Mouse (Mus musculus) c-Kit-positive CD71-positive TER-119-positive erythroid progenitor cells, embryonic 14.5 days (primary cell): Measurements from ENCODE around the gene Aldh6a1.
A peak's percentile ranks its signal among the peaks of the same experiment; 100 is the strongest.

Experiments used
- DNase-seq: peaks from one replicate; pipeline ENCODE4 v3.0.0-alpha.2; 2013; ENCODE audit warnings: low spot score

Aldh6a1 gene

GRCm38 (mm10) chr12:84450718-84451646 is at the start of gene Aldh6a1, which contains the start of gene Lin52:
TSS of gene Aldh6a1 (minus strand) at chr12:84451004.
TSS of gene Lin52 (plus strand) at chr12:84451422.
- DNase-seq: peak; percentile 100

- DNase-seq: no peak
These were observed 46.0 kb upstream of the Aldh6a1 start for GRCm38 (mm10) chr12:84496795-84497194.

DNA sequence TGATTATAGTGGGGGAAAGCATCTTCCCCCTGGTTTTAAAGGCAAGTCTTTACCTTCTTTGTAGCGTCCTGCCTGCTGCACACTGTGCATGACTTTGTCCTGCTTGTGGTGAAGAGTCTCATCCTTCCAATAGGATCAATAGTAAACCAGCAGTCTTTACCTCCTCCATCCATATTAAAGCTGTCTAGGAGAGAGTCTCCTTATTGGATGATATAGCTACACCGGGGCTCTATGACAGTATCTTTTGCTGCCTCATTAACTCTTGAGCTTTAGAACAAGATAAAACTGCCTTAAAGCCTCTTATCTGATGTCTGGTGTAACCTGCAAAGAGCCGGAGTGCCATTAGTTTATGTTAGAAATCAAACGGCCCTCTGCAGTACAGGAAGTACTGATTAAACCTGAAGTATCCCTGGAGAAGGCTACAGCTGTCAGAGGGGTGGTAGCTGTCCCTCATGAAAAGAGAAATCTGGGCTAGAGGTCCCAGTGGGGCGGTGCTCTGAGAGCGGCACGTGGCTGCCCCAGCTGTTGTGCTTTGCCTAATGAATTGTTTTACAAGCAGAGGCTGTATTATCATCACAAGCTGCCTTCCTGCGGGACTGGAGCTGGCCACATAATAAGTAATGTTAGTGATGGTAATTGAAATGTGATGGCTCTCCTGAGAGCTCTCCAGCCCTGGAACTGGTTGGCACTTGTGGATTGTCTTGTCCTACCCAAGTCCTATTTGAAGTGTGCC is 36.7 kb upstream of the Aldh6a1 start:
- DNase-seq: no peak

- no peak for DNase-seq
These were observed 32.2 kb upstream of the Aldh6a1 start for GRCm38 (mm10) chr12:84482778-84483585.

- DNase-seq: no peak
These were observed 30.4 kb upstream of the Aldh6a1 start for GRCm38 (mm10) chr12:84481251-84481650.

DNA sequence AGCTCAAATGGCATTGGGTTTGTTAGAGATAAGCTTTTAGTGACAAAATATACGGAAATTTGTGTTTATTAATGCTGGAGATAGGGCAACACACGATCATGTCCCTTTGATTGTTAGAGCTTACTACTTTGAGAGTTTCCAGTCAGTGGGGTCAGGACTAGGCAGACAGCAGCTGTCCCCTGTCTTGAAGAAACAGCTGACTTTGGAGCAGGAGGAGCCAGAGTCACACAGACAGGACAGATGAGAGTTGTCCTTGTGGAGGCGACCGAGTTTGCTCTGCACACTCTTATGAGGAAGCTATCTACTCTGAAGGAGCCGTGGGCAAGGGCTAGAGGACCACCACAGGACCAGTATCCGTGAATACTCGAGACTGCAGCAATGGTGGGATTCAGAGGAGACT is 28.1 kb upstream of the Aldh6a1 start:
- no peak for DNase-seq

DNA sequence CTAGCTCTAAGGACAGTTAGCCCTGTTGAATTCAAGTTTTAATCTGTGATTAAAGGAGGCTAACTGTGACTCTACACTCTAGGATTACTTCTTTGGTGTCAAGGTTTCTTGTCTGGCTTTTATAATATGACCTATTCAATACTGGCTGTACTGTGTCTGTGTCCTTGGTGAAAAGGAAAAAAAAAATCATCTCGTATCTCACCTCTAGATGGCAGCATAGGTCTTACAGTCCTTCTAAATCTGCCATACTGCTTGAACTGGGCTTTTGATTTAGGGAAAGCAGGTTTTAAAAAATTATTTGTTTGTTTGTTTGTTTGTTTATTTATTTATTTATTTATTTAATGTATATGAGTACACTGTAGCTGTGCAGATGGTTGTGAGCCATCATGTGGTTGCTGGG is 17.9 kb upstream of the Aldh6a1 start:
- peak; percentile 63 for DNase-seq

- no peak for DNase-seq
These were observed 12.1 kb upstream of the Aldh6a1 start for GRCm38 (mm10) chr12:84462856-84463255.

- DNase-seq: no peak
These were observed 10.6 kb upstream of the Aldh6a1 start for GRCm38 (mm10) chr12:84461416-84461815.

- DNase-seq: no peak
These were observed 9.0 kb upstream of the Aldh6a1 start for GRCm38 (mm10) chr12:84459845-84460244.

DNA sequence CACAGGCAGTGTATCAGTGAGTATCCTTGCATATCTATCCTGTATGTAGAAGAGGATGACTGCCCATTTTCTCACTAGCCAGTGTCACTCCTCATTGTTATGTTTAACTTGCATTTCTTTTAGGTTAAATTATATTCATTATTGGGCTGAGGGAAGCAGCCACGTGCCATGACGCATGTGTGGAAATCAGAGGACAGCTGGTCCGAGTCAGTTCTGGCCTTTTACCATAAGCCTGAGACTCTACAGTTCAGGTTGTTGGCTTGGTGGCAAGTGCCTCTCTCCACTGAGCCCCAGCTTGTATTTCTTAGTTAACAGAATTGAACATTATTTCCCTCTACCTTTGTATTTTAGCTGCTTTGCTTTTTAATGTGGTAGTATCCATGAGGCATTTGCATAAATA is 6.1 kb upstream of the Aldh6a1 start:
- DNase-seq: no peak

- DNase-seq: no peak
These were observed 997 bp upstream of the Aldh6a1 start for GRCm38 (mm10) chr12:84451801-84452200.

- peak; percentile 34 for DNase-seq
These were observed 470 bp downstream of the Aldh6a1 start for GRCm38 (mm10) chr12:84450351-84450717.

DNA sequence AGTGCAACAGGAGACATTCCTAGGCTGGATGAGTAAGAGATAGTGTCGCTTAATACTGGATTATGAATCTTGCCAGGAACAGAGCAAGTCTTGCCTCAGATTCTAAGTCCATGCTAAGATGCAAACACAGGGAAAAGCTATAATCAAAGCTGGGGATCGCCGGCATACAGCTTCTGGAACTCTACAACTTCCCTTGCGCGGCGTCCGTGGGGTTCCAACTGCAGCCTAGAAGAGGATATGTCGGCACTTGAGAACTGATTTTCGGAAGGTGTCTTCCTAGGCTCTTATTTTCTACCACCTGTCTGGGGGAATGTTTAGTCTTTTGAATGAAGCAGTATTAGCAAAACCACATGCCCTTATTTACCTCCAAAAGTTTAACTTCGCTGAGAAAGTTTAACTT is 917 bp downstream of the Aldh6a1 start:
- no peak for DNase-seq

- no peak for DNase-seq
These were observed 2.6 kb downstream of the Aldh6a1 start for GRCm38 (mm10) chr12:84448181-84448580.

GRCm38 (mm10) chr12:84447386-84447785 is 3.4 kb downstream of the Aldh6a1 start:
- DNase-seq: no peak

DNA sequence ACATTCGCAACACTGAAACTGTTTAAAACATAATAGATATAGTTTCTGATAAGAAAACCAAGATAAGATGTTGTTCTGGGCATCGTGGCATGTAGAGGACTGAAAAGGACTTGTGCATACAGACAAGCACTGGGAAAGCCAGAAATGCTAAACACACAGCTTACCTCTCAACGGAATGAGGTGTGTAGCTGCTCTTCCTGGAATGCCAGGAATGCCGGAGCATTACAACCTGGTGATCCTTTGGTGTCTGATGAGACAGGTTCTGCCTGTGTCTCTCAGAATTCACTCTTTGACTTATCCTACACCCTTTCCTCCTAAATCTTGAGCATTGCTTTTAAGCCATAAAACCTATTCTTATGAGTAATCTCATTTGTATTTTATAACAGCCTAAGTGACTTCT is 8.3 kb downstream of the Aldh6a1 start:
- DNase-seq: no peak

DNA sequence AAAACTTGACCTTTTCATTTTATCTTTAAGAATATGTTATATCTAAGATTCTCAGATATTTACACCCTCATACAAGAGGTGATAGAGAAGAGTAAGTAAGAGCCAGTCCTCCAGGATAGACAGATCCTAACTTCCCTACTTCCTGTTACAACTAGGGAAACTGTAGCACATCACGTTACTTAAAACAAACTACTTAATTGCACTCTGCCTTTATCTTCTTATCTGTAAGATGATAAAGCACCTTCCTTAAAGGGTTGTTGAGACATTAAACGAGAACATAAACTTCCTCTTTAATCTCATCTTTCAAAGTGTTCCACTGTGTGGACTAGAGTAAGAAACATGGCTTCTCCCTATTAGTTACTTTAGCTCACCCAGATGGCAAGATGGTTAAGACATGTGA is 12.1 kb downstream of the Aldh6a1 start:
- DNase-seq: no peak

- DNase-seq: no peak
These were observed 21.0 kb downstream of the Aldh6a1 start for GRCm38 (mm10) chr12:84429825-84430224.

- no peak for DNase-seq
These were observed 26.8 kb downstream of the Aldh6a1 start for GRCm38 (mm10) chr12:84423990-84424389.

DNA sequence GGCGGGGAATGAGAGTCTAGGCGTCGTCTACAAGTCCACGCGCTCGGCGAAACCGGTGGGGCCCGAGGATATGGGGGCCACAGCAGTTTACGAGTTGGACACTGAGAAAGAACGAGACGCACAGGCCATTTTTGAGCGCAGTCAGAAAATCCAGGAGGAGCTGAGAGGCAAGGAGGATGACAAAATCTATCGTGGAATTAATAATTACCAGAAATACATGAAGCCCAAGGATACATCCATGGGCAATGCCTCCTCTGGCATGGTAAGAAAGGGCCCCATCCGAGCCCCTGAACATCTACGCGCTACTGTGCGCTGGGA is 33.2 kb downstream of the Aldh6a1 start:
- DNase-seq: no peak

DNA sequence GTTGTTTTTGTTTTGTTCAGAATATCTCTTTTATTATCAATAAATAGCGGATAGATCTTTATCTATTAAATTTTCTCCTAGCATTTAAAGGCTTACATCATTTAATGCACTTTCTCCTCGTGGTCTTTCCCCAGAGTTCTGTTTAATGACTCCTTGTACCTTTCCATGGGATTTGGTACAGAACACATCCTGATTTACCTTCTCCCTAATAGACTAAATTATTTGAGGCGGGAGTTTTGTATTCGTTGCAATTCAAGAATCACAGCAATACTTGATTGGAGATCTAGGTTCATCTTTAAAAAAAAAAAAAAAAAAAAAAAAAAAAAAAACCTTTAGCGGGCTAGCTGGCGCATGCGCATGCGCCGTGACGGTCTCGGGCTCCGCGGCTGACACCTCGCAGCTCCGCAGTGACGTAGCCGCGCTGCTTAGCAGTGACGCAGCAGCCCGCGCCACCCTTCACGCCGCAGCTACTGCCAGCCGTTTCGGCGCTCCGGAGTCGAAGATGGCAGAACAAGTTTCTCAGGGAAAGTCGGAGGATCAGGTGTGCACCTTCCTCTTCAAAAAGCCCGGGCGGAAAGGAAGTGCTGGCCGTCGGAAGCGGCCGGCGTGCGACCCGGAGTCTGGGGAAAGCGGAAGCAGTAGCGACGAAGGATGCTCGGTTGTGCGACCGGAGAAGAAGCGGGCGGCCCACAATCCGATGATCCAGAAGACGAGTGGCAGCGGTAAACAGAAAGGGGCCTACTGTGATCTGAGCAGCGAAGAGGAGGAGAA is 33.8 kb downstream of the Aldh6a1 start, which contains the start of gene Rnf113a2:
Gene Rnf113a2 (plus strand): TSS at position 363 of the 771 bp plus-strand sequence.
- DNase-seq: peak; percentile 87
